Mouse (Mus musculus) lung, embryonic 15.5 days (tissue): ENCODE results near the gene Me3. TPM values are rescaled to one million over a fixed set of nuclear protein-coding genes. Genes with fewer than 3 reads are reported as not detected.

ENCODE experiments used
- ATAC-seq: fragments of 200-750 bp; cut with Nextera tagmentation; 2 replicates; pipeline ENCODE4 v1.8.0; 2017; ENCODE audit warnings: moderate number of reproducible peaks, borderline replicate concordance; ENCODE audit not compliant: low FRiP score, low TSS enrichment; ENCODE audit errors: extremely low read depth
- H3K27ac ChIP-seq: fragments of 300-500 bp; sonication (generic); 2 replicates; pipeline ENCODE4 v1.5.1; 2015; ENCODE audit warnings: moderate library complexity, mild to moderate bottlenecking, inconsistent platforms
- H3K27me3 ChIP-seq: fragments of 300-500 bp; sonication (generic); 2 replicates; pipeline ENCODE4 v1.6.1; 2015; ENCODE audit warnings: inconsistent platforms
- H3K36me3 ChIP-seq: fragments of 300-500 bp; sonication (generic); 2 replicates; pipeline ENCODE4 v1.6.1; 2015; ENCODE audit warnings: inconsistent platforms
- H3K4me1 ChIP-seq: fragments of 300-500 bp; sonication (generic); 2 replicates; pipeline ENCODE4 v1.6.1; 2015; ENCODE audit warnings: inconsistent platforms
- H3K4me2 ChIP-seq: fragments of 300-500 bp; sonication (generic); 2 replicates; pipeline ENCODE4 v1.6.1; 2015; ENCODE audit warnings: inconsistent platforms, mild to moderate bottlenecking, moderate library complexity
- H3K4me3 ChIP-seq: fragments of 300-500 bp; sonication (generic); 2 replicates; pipeline ENCODE4 v1.5.1; 2015; ENCODE audit warnings: mild to moderate bottlenecking, inconsistent platforms
- H3K9ac ChIP-seq: fragments of 300-500 bp; sonication (generic); 2 replicates; pipeline ENCODE4 v1.6.1; 2015; ENCODE audit warnings: inconsistent platforms
- H3K9me3 ChIP-seq: fragments of 300-500 bp; sonication (generic); 2 replicates; pipeline ENCODE4 v1.6.1; 2016; ENCODE audit warnings: inconsistent platforms
- WGBS: fragments of 180-500 bp; shearing (Covaris S2); methylation state at CpG from one replicate; pipeline ENCODE4 v1.1.7; 2015; 5-methylcytosine and 5-hydroxymethylcytosine counted together
- polyA plus RNA-seq: library from polyadenylated mRNA; unstranded; fragments of >200 nt; fragmentation: Nextera tagmentation; extraction: Ambion mirVana; gene quantifications from 2 replicates; pipeline ENCODE4 v1.2.1, GENCODE M21; 2015

The Me3 gene
- polyA plus RNA-seq, 1 experiment from 2014 or later: 1.9 TPM

- Histone ChIP-seq H3K9me3 (no peaks in the 10 kb centered on the region), H3K4me2 (no peak overlapping the region), H3K4me1 (no peaks in the 10 kb centered on the region), H3K4me3 (no peak overlapping the region), H3K27ac (no peak overlapping the region), H3K36me3 (no peaks in the 10 kb centered on the region), H3K27me3 (no peaks in the 10 kb centered on the region), H3K9ac (no peak overlapping the region)
- WGBS: 58% methylated on average over 8 of the region's 8 CpGs
- no peak for ATAC-seq
Measured at GRCm38 (mm10) chr7:89798358-89799020, 166.3 kb downstream of the Me3 start.

- ATAC-seq: no peak
- 48% methylated on average over 3 of the region's 3 CpGs for WGBS
- no peaks in the 10 kb centered on the region for H3K36me3 ChIP-seq
- no peaks in the 10 kb centered on the region for H3K4me1 ChIP-seq
- no peaks in the 10 kb centered on the region for H3K9me3 ChIP-seq
- no peak overlapping the region for H3K27ac ChIP-seq
- H3K4me3 ChIP-seq: no peak overlapping the region
- no peak overlapping the region for H3K4me2 ChIP-seq
- H3K27me3 ChIP-seq: no peaks in the 10 kb centered on the region
- H3K9ac ChIP-seq: no peak overlapping the region
Measured at GRCm38 (mm10) chr7:89802447-89802846, 170.3 kb downstream of the Me3 start.

- Histone ChIP-seq H3K36me3 (no peaks in the 10 kb centered on the region), H3K27ac (no peak overlapping the region), H3K9me3 (no peaks in the 10 kb centered on the region), H3K4me2 (no peak overlapping the region), H3K27me3 (no peaks in the 10 kb centered on the region), H3K4me3 (no peak overlapping the region), H3K9ac (no peak overlapping the region), H3K4me1 (no peaks in the 10 kb centered on the region)
- ATAC-seq: no peak
- WGBS: 73% methylated on average over 4 of the region's 4 CpGs
Measured at GRCm38 (mm10) chr7:89803966-89804365, 171.8 kb downstream of the Me3 start.

- H3K9ac ChIP-seq: no peak overlapping the region
- no peaks in the 10 kb centered on the region for H3K9me3 ChIP-seq
- H3K27ac ChIP-seq: no peak overlapping the region
- no peak overlapping the region for H3K4me2 ChIP-seq
- no peaks in the 10 kb centered on the region for H3K36me3 ChIP-seq
- WGBS: 12% methylated on average over 2 of the region's 2 CpGs
- no peak for ATAC-seq
- H3K27me3 ChIP-seq: no peaks in the 10 kb centered on the region
- no peak overlapping the region for H3K4me3 ChIP-seq
- H3K4me1 ChIP-seq: no peaks in the 10 kb centered on the region
Measured at GRCm38 (mm10) chr7:89809400-89809799, 177.2 kb downstream of the Me3 start.

- H3K27me3 ChIP-seq: no peaks in the 10 kb centered on the region
Measured at GRCm38 (mm10) chr7:89828436-89829065, 196.4 kb downstream of the Me3 start.

GRCm38 (mm10) chr7:89829201-89829600, 197.0 kb downstream of the Me3 start:
- no peak for ATAC-seq
- Histone ChIP-seq H3K36me3 (no peaks in the 10 kb centered on the region), H3K9ac (no peak overlapping the region), H3K4me1 (no peaks in the 10 kb centered on the region), H3K27me3 (no peaks in the 10 kb centered on the region), H3K27ac (no peak overlapping the region), H3K4me2 (no peak overlapping the region), H3K4me3 (no peak overlapping the region), H3K9me3 (no peaks in the 10 kb centered on the region)
- 46% methylated on average over 7 of the region's 7 CpGs for WGBS

More at GRCm38 (mm10) chr7:89828436-89829065, 196.4 kb downstream of the Me3 start:
- Histone ChIP-seq H3K4me2 (no peak overlapping the region), H3K9ac (no peak overlapping the region), H3K9me3 (no peaks in the 10 kb centered on the region), H3K27ac (no peak overlapping the region), H3K4me3 (no peak overlapping the region), H3K36me3 (no peaks in the 10 kb centered on the region), H3K4me1 (no peaks in the 10 kb centered on the region)
- WGBS: 49% methylated on average over 4 of the region's 4 CpGs
- ATAC-seq: no peak

GRCm38 (mm10) chr7:89833521-89833920, 201.3 kb downstream of the Me3 start:
- no peaks in the 10 kb centered on the region for H3K27me3 ChIP-seq
- H3K4me3 ChIP-seq: no peak overlapping the region
- no peak overlapping the region for H3K27ac ChIP-seq
- H3K9me3 ChIP-seq: no peaks in the 10 kb centered on the region
- no peaks in the 10 kb centered on the region for H3K4me1 ChIP-seq
- no peaks in the 10 kb centered on the region for H3K36me3 ChIP-seq
- H3K9ac ChIP-seq: no peak overlapping the region
- 81% methylated on average over 8 of the region's 8 CpGs for WGBS
- no peak overlapping the region for H3K4me2 ChIP-seq
- ATAC-seq: no peak

- Histone ChIP-seq H3K27ac (no peak overlapping the region), H3K27me3 (no peaks in the 10 kb centered on the region), H3K9me3 (no peaks in the 10 kb centered on the region), H3K36me3 (no peaks in the 10 kb centered on the region), H3K4me3 (no peak overlapping the region), H3K4me2 (no peak overlapping the region), H3K9ac (no peak overlapping the region), H3K4me1 (peaks cover 6% of the 10 kb centered on the region; the same call in 1 of the 2 replicates)
- ATAC-seq: no peak
- WGBS: 71% methylated on average over 8 of the region's 8 CpGs
Measured at GRCm38 (mm10) chr7:89835566-89835965, 203.4 kb downstream of the Me3 start.

- Histone ChIP-seq H3K4me2 (no peak overlapping the region), H3K9ac (no peak overlapping the region), H3K36me3 (no peaks in the 10 kb centered on the region), H3K9me3 (no peaks in the 10 kb centered on the region), H3K4me1 (peaks cover 6% of the 10 kb centered on the region; the same call in 1 of the 2 replicates), H3K27me3 (no peaks in the 10 kb centered on the region), H3K27ac (no peak overlapping the region), H3K4me3 (no peak overlapping the region)
- no peak for ATAC-seq
- 90% methylated on average over 7 of the region's 7 CpGs for WGBS
Measured at GRCm38 (mm10) chr7:89836676-89837075, 204.5 kb downstream of the Me3 start.

- H3K27me3 ChIP-seq: no peaks in the 10 kb centered on the region
- WGBS: 44% methylated on average over 4 of the region's 4 CpGs
- no peaks in the 10 kb centered on the region for H3K36me3 ChIP-seq
- no peak overlapping the region for H3K27ac ChIP-seq
- no peak overlapping the region for H3K4me3 ChIP-seq
- no peaks in the 10 kb centered on the region for H3K9me3 ChIP-seq
- ATAC-seq: no peak
- no peak overlapping the region for H3K4me2 ChIP-seq
- H3K4me1 ChIP-seq: peaks cover 6% of the 10 kb centered on the region; the same call in 1 of the 2 replicates
- H3K9ac ChIP-seq: no peak overlapping the region
Measured at GRCm38 (mm10) chr7:89837841-89838240, 205.6 kb downstream of the Me3 start.

- Histone ChIP-seq H3K4me2 (no peak overlapping the region), H3K36me3 (no peaks in the 10 kb centered on the region), H3K4me3 (no peak overlapping the region), H3K27me3 (no peaks in the 10 kb centered on the region), H3K9ac (no peak overlapping the region), H3K27ac (no peak overlapping the region), H3K9me3 (no peaks in the 10 kb centered on the region), H3K4me1 (peaks cover 6% of the 10 kb centered on the region; the same call in 1 of the 2 replicates)
- ATAC-seq: no peak
- WGBS: 54% methylated on average over 8 of the region's 8 CpGs
Measured at GRCm38 (mm10) chr7:89839721-89840120, 207.5 kb downstream of the Me3 start.

- Histone ChIP-seq H3K9ac (no peak overlapping the region), H3K4me2 (no peak overlapping the region), H3K4me3 (no peak overlapping the region), H3K9me3 (no peaks in the 10 kb centered on the region), H3K27ac (no peak overlapping the region), H3K27me3 (no peaks in the 10 kb centered on the region), H3K36me3 (no peaks in the 10 kb centered on the region), H3K4me1 (peaks cover 6% of the 10 kb centered on the region; the same call in 1 of the 2 replicates)
- WGBS: 27% methylated on average over 15 of the region's 15 CpGs
- peak; percentile 41; the same call in 1 of the 2 replicates for ATAC-seq
Measured at GRCm38 (mm10) chr7:89841670-89842403, 209.6 kb downstream of the Me3 start.
